Mouse (Mus musculus) spleen, embryonic (tissue): ENCODE results near the gene Grik3.

Experiments used
- CTCF ChIA-PET: fragments of 350-600 bp; sonication (Branson Sonifier 250); formaldehyde crosslinking; loops from one replicate; lab custom pipeline; 2022; lab: Charles Lee

The Grik3 gene

GRCm38 (mm10) chr4:125544947-125545767 lies 54.7 kb downstream of the Grik3 start:
- CTCF ChIA-PET: interaction anchor here (0.8 kb wide), 1 partner anchor 12 kb away, joined by 3 read pairs; no protein-coding TSS in a partner anchor

GRCm38 (mm10) chr4:125545768-125546220 lies 55.3 kb downstream of the Grik3 start:
- CTCF ChIA-PET: no interaction called here

GRCm38 (mm10) chr4:125548190-125548589 lies 57.7 kb downstream of the Grik3 start:
- CTCF ChIA-PET: no interaction called here

GRCm38 (mm10) chr4:125553754-125554153 lies 63.3 kb downstream of the Grik3 start:
- CTCF ChIA-PET: no interaction called here

GRCm38 (mm10) chr4:125556405-125557308 lies 66.2 kb downstream of the Grik3 start:
- CTCF ChIA-PET: no interaction called here

- CTCF ChIA-PET: no interaction called here
These were observed 69.1 kb downstream of the Grik3 start for GRCm38 (mm10) chr4:125559564-125559963.

- CTCF ChIA-PET: no interaction called here
These were observed 70.3 kb downstream of the Grik3 start for GRCm38 (mm10) chr4:125560806-125561205.

GRCm38 (mm10) chr4:125563579-125563978 lies 73.1 kb downstream of the Grik3 start:
- CTCF ChIA-PET: no interaction called here

GRCm38 (mm10) chr4:125564008-125564710 lies 73.7 kb downstream of the Grik3 start:
- CTCF ChIA-PET: no interaction called here

GRCm38 (mm10) chr4:125565711-125566439 lies 75.4 kb downstream of the Grik3 start:
- CTCF ChIA-PET: no interaction called here

GRCm38 (mm10) chr4:125568210-125568609 lies 77.7 kb downstream of the Grik3 start:
- CTCF ChIA-PET: interaction anchor here (0.6 kb wide), 1 partner anchor 650 kb away, joined by 3 read pairs; no protein-coding TSS in a partner anchor

- CTCF ChIA-PET: no interaction called here
These were observed 81.3 kb downstream of the Grik3 start for GRCm38 (mm10) chr4:125571651-125572311.

GRCm38 (mm10) chr4:125572312-125572663 lies 81.8 kb downstream of the Grik3 start:
- CTCF ChIA-PET: no interaction called here

GRCm38 (mm10) chr4:125573000-125573399 lies 82.5 kb downstream of the Grik3 start:
- CTCF ChIA-PET: no interaction called here

- CTCF ChIA-PET: no interaction called here
These were observed 83.6 kb downstream of the Grik3 start for GRCm38 (mm10) chr4:125573951-125574675.

GRCm38 (mm10) chr4:125580336-125580735 lies 89.8 kb downstream of the Grik3 start:
- CTCF ChIA-PET: no interaction called here

- CTCF ChIA-PET: no interaction called here
These were observed 92.8 kb downstream of the Grik3 start for GRCm38 (mm10) chr4:125583272-125583671.

- CTCF ChIA-PET: no interaction called here
These were observed 93.4 kb downstream of the Grik3 start for GRCm38 (mm10) chr4:125583935-125584334.

- CTCF ChIA-PET: no interaction called here
These were observed 94.2 kb downstream of the Grik3 start for GRCm38 (mm10) chr4:125584676-125585075.

GRCm38 (mm10) chr4:125587577-125587976 lies 97.1 kb downstream of the Grik3 start:
- CTCF ChIA-PET: no interaction called here
